Mouse (Mus musculus): ENCODE results near the gene Dlg2. TPM values are rescaled to one million over a fixed set of nuclear protein-coding genes. Genes with fewer than 3 reads are reported as not detected.

The Dlg2 gene
- polyA plus RNA-seq, 1 experiment from 2014 or later: 28.5 TPM

DNA sequence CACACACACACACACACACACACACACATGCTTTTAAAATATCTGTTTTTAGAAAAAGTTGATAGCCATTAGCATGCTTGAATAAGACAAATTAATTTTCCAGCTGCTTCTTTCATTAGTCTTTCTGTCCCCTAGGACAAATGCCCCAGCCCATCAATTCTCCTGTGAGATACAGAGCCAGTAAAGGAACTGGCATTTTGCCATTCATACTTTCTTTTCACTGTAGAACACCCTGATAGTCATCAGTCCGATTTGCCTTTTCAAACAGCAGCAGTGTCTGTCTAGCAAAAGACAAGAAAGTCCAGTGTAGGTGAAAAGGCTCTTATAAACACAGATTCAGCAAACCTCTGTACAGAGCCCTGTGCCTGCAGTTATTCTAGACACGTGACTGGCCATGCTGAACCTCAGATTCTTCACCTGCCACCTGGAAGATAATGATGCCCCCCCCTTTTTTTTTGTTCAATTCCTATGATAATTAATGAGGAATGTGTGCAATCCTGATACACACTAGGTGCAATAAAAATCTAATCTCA, 685.2 kb downstream of the Dlg2 start:
- ATAC-seq (ENCODE audit: low FRiP score, low read depth): no peak
- Histone ChIP-seq H3K27me3 (no peaks in the 10 kb centered on the region), H3K4me3 (no peak overlapping the region), H3K36me3 (no peaks in the 10 kb centered on the region), H3K4me2 (no peak overlapping the region), H3K27ac (replicated peaks) (no peak overlapping the region; the same call in 1 of the 2 replicates), H3K9ac (no peak overlapping the region), H3K9me3 (no peaks in the 10 kb centered on the region), H3K4me1 (replicated peaks) (0 out of 2 replicates have a peak, but pooled peaks cover 5% of the 10 kb centered on the region)
- 27% methylated on average over 2 of the region's 2 CpGs for WGBS

DNA sequence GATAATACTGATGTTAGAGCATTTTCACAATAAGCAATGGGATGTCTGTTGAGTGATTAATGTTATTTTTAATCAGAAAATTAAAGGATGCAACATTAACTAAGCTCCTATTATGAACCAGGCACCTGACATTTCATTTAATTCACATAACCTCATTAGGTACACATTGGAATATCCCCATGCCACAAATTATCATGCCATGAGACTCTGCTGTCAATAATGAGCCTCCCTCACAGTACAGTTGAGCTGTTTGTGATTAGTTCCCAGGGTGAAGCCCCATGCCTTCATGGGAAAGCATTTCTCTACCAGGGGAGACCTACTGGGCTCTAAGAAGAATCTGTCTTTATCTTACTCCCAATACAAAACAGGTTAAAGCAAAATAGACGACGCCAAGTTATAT, 697.1 kb downstream of the Dlg2 start:
- no peaks in the 10 kb centered on the region for H3K9me3 ChIP-seq
- no peaks in the 10 kb centered on the region for H3K36me3 ChIP-seq
- H3K4me3 ChIP-seq: no peak overlapping the region
- H3K4me1 ChIP-seq (replicated peaks): no peaks in the 10 kb centered on the region
- 81% methylated on average over 2 of the region's 2 CpGs for WGBS
- H3K27ac ChIP-seq (replicated peaks): no peak overlapping the region
- no peak overlapping the region for H3K4me2 ChIP-seq
- ATAC-seq (ENCODE audit: low FRiP score, low read depth): no peak
- H3K9ac ChIP-seq: no peak overlapping the region
- H3K27me3 ChIP-seq: no peaks in the 10 kb centered on the region

DNA sequence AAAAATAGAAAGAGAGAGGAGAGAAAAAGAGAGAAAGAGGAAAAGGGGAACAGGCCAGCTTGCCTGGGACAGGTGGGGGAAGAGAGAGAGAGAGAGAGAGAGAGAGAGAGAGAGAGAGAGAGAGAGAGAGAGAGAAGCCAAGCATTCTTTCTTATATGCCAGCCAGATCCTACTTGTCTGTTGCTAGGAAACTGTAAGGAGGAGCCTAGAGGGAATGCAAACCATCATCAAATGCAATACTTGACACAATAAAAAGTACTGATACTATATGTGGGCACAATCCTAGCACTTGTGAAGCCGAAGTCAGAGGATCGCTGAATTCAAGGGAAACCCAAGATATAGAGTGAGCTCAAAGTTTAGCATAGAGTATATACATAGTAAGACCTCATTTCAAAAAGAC, 711.7 kb downstream of the Dlg2 start:
- Histone ChIP-seq H3K36me3 (no peaks in the 10 kb centered on the region), H3K9ac (no peak overlapping the region), H3K4me3 (no peak overlapping the region), H3K9me3 (no peaks in the 10 kb centered on the region), H3K4me2 (no peak overlapping the region), H3K27ac (replicated peaks) (no peak overlapping the region), H3K27me3 (no peaks in the 10 kb centered on the region), H3K4me1 (replicated peaks) (no peaks in the 10 kb centered on the region)
- 91% methylated on average over 2 of the region's 2 CpGs for WGBS
- no peak for ATAC-seq (ENCODE audit: low FRiP score, low read depth)

DNA sequence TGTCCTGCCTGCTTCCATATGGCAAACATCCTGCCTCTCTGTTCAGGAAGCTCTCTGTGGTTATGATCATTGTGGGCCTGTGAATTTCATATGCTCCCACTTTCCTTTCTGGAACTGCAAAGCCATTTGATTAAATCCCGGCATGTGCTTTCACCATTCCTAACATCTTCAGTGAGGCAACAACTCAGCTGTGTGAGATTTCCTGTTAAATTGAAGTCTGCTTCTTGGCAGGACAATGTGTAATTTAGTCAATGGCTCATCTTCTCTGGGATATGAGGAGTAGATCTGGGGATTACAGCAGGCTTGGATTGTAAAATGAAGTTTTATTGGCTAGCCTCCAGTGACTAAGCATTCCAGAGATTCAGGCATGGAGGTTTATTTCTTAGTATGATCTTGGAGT, 722.9 kb downstream of the Dlg2 start:
- Histone ChIP-seq H3K36me3 (no peaks in the 10 kb centered on the region), H3K27me3 (no peaks in the 10 kb centered on the region), H3K27ac (replicated peaks) (no peak overlapping the region), H3K4me2 (no peak overlapping the region), H3K4me3 (no peak overlapping the region), H3K9me3 (no peaks in the 10 kb centered on the region), H3K4me1 (replicated peaks) (no peaks in the 10 kb centered on the region), H3K9ac (no peak overlapping the region)
- 97% methylated on average over 1 of the region's 1 CpGs for WGBS
- ATAC-seq (ENCODE audit: low FRiP score, low read depth): no peak

DNA sequence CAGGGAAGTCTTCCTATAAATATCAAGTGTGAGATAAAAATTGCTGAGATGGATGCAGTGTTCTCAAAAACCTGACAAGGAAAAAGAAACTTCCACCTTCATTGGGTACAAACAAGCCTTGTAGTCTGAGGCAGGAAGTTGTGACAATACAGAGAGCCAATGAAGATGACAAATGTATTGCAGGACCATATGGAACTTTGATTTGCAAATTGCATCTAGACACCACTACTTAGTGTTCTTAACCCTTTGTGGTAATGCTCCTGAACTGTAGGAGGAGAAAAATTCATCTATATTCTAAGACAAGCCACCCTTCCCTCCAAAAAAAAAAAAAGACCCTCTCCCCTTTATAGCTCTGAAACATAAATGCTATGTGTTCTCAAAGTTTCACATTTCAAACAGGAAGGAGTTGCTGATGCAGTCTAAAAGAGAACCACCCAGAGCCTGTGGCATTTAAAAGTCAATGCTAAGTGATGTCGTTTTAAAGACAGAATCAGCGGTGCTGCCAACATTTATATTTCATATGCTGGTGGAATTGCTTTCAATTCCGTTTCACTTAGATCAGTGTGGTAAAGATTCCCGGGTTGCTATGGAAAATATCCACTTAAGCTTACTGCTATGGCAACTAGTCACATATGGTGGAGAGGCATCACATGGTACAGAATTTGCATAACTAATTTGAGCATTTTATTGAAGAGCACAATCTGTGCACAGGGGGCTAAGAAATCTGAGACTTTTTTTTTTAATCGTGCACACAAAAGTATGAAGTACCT, 731.8 kb downstream of the Dlg2 start:
- peak; percentile 59; the same call in 1 of the 2 replicates for ATAC-seq (ENCODE audit: low FRiP score, low read depth)
- 49% methylated on average over 5 of the region's 5 CpGs for WGBS
- H3K4me2 ChIP-seq: no peak overlapping the region
- no peaks in the 10 kb centered on the region for H3K4me1 ChIP-seq (replicated peaks)
- H3K4me3 ChIP-seq: no peak overlapping the region
- no peak overlapping the region for H3K9ac ChIP-seq
- H3K27ac ChIP-seq (replicated peaks): no peak overlapping the region
- H3K9me3 ChIP-seq: no peaks in the 10 kb centered on the region
- no peaks in the 10 kb centered on the region for H3K36me3 ChIP-seq
- H3K27me3 ChIP-seq: no peaks in the 10 kb centered on the region

DNA sequence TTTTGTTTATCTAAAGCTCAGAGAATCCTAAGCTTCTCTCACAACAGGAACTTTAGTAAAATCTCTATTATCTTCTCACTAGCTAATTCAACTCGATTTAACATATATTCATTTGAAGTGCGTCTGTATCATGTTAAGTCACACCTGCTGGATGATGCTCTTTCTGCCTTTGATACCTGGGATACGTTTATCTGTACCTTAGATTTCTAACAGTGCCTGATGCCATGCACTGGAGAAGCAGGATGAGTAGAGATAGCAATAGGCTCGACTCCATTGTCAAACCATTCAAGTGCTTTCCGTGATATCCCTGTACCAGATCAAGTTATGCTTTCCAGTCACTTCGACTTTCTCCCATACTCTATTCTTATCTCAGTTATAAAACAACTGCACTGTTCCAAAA, 732.5 kb downstream of the Dlg2 start:
- Histone ChIP-seq H3K4me1 (replicated peaks) (no peaks in the 10 kb centered on the region), H3K4me2 (no peak overlapping the region), H3K36me3 (no peaks in the 10 kb centered on the region), H3K4me3 (no peak overlapping the region), H3K9me3 (no peaks in the 10 kb centered on the region), H3K9ac (no peak overlapping the region), H3K27ac (replicated peaks) (no peak overlapping the region), H3K27me3 (no peaks in the 10 kb centered on the region)
- 81% methylated on average over 6 of the region's 6 CpGs for WGBS
- no peak for ATAC-seq (ENCODE audit: low FRiP score, low read depth)

DNA sequence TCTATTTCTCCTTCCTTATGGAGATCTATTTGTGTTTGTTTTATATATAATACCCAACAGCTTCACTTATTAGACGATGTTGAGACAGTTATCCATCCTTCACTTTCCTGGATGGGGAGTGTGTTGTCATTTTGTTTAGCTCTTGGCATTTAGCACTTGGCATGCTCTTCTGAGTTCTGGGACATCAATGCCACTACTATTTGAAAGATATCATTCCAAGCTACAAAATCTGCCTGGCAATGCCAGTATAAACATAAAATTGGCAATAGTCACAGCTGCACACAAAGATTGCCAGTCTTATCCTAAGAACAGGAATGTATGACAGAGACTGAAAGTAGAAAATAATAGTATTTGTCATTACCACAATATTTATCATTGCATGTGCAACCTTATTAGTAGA, 735.8 kb downstream of the Dlg2 start:
- Histone ChIP-seq H3K9me3 (no peaks in the 10 kb centered on the region), H3K4me1 (replicated peaks) (no peaks in the 10 kb centered on the region), H3K27me3 (no peaks in the 10 kb centered on the region), H3K36me3 (no peaks in the 10 kb centered on the region), H3K9ac (no peak overlapping the region), H3K4me3 (no peak overlapping the region), H3K4me2 (no peak overlapping the region), H3K27ac (replicated peaks) (no peak overlapping the region)
- no peak for ATAC-seq (ENCODE audit: low FRiP score, low read depth)
- WGBS: 98% methylated on average over 1 of the region's 1 CpGs

DNA sequence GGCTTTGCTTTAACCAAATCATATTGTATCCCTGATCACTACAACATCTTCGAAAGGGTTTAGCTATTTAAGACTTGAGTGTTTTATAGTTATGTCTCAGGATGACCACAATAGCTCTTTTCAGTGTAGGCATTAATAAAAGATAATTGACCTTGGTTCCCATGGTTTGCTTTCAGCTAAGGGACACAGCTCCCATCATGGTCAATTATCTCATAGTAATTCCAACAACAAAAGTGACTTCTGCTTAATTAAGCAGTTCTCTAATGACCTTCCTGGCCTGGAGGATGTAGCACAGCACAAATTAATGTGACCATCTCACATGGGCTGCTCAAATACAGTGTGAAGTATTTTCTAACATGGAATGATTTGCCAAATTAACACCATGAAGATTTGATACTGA, 738.4 kb downstream of the Dlg2 start:
- 46% methylated on average over 1 of the region's 1 CpGs for WGBS
- Histone ChIP-seq H3K36me3 (no peaks in the 10 kb centered on the region), H3K27me3 (no peaks in the 10 kb centered on the region), H3K4me3 (no peak overlapping the region), H3K4me1 (replicated peaks) (no peaks in the 10 kb centered on the region), H3K27ac (replicated peaks) (no peak overlapping the region), H3K9ac (no peak overlapping the region), H3K9me3 (no peaks in the 10 kb centered on the region), H3K4me2 (no peak overlapping the region)
- no peak for ATAC-seq (ENCODE audit: low FRiP score, low read depth)

DNA sequence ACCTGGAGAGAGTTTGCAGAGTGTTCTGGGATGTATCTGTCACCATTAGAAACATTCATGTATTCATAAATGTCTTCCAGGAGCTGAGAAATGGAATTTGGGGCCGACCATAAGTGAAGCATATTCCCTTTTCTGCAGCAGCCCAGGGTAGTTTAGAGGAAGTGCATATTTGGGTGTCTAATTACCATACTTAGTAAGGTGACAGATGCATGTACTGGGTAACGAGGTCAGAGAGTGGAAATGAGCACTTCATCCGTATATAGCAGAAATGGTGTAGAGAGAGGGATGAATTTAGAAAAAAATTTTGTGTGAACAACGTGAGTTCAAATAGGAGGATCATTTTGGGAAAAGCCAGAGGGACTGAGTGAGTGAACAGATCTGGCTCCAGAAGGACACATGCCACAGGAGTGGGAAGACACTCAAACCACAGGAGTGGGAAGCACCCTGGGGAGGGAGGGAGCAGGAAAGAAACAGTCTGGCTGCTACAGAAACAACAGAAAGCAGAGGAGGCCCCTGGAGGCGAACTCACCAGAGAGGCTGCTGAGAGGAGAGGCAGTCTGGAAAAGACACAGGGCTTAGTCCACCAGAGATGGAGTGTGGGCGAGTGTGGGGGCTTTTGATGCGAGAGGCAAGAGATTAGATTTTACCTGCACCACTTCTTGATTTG, 742.0 kb downstream of the Dlg2 start:
- H3K4me2 ChIP-seq: no peak overlapping the region
- no peak overlapping the region for H3K9ac ChIP-seq
- H3K9me3 ChIP-seq: no peaks in the 10 kb centered on the region
- 68% methylated on average over 7 of the region's 7 CpGs for WGBS
- no peak overlapping the region for H3K27ac ChIP-seq (replicated peaks)
- no peak for ATAC-seq (ENCODE audit: low FRiP score, low read depth)
- no peak overlapping the region for H3K4me3 ChIP-seq
- no peaks in the 10 kb centered on the region for H3K27me3 ChIP-seq
- no peaks in the 10 kb centered on the region for H3K4me1 ChIP-seq (replicated peaks)
- no peaks in the 10 kb centered on the region for H3K36me3 ChIP-seq

DNA sequence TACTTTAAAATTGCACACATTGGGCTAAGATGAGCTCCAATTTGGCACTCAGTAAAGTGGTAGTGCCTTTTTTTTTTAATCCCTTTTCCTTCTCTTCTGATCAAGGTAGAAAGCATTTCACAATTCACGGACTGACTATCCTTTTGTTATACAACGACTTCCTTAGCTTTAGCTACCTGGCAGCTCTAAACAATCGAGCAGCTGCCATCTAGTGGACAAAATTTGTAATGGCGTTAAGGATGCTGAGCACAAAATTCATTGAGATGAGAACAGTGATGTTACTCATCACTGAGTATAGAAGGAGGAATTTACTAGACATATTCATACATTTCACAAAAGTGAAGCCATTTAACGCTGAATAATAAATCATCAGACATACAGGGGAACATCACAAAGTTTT, 750.0 kb downstream of the Dlg2 start:
- ATAC-seq (ENCODE audit: low FRiP score, low read depth): peak; percentile 65; the same call in 1 of the 2 replicates
- under 1% methylated on average over 5 of the region's 5 CpGs for WGBS
- Histone ChIP-seq H3K36me3 (no peaks in the 10 kb centered on the region), H3K9me3 (no peaks in the 10 kb centered on the region), H3K4me2 (peak overlapping the region; percentile 33; the same call in 1 of the 2 replicates), H3K27me3 (no peaks in the 10 kb centered on the region), H3K27ac (replicated peaks) (no peak overlapping the region), H3K9ac (no peak overlapping the region), H3K4me1 (replicated peaks) (no peaks in the 10 kb centered on the region), H3K4me3 (no peak overlapping the region)

DNA sequence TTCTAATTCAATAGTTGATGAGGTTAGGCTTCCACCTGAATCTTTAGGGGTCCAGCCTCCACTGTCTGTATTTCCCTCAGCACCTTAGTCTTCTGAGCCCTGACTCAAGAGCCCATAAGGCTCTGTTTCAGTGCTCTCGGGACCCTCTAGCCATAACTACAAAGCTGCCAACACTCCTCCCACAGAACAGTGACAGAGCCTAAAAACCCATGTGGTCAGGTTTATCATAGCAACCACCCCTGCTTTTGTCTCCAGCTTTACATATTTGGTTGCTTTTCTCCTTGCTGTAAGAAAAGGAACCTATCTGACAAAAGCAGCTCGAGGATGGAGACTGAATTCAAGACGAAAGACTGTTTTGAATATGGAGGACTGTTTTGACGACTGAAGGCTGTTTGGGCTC, 765.2 kb downstream of the Dlg2 start:
- whole genome bisulfite sequencing: 74% methylated on average over 4 of the region's 4 CpGs
- no peaks in the 10 kb centered on the region for H3K4me1 ChIP-seq (replicated peaks)
- H3K36me3 ChIP-seq: no peaks in the 10 kb centered on the region
- no peaks in the 10 kb centered on the region for H3K27me3 ChIP-seq
- H3K4me2 ChIP-seq: no peak overlapping the region
- H3K9me3 ChIP-seq: no peaks in the 10 kb centered on the region
- no peak overlapping the region for H3K27ac ChIP-seq (replicated peaks)
- no peak overlapping the region for H3K9ac ChIP-seq
- H3K4me3 ChIP-seq: no peak overlapping the region
- ATAC-seq (ENCODE audit: low FRiP score, low read depth): no peak

DNA sequence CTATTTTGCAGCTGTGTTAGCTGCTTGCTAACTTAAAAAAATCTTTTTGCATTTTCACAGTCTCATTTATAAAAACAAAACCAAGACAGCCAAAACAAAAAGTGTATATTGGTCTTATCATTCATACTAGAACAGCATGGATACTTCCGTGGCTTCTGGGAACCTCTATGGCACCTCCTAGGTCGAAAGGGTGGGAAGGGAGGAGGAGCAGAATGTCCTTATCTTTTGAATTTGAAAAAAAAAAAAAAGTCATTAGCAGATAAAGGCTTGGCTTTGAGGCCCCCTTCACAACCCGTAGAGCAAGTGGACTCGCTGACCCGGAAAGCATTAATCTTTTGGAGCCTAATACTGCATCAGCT, 785.2 kb downstream of the Dlg2 start:
- peak overlapping the region; percentile 73 for H3K4me2 ChIP-seq
- WGBS: 1% methylated on average over 5 of the region's 5 CpGs
- peak overlapping the region; percentile 73 for H3K27ac ChIP-seq (replicated peaks)
- no peaks in the 10 kb centered on the region for H3K36me3 ChIP-seq
- H3K9me3 ChIP-seq: no peaks in the 10 kb centered on the region
- H3K9ac ChIP-seq: peak overlapping the region; percentile 61; the same call in 1 of the 2 replicates
- ATAC-seq (ENCODE audit: low FRiP score, low read depth): peak; percentile 36
- H3K27me3 ChIP-seq: no peaks in the 10 kb centered on the region
- H3K4me1 ChIP-seq (replicated peaks): peaks cover 8% of the 10 kb centered on the region; the same call in 1 of the 2 replicates
- H3K4me3 ChIP-seq: peak overlapping the region; percentile 60
